Mouse (Mus musculus) ES-Bruce4 (cell line): ENCODE measurements at regions not wholly inside any gene's neighbourhood (a gene's known extent, or its start where the extent isn't known, plus 50 kb on each side); places are given as distances from the start of the nearest gene placed in this dataset.

ENCODE experiments used
- CTCF ChIP-seq: IDR thresholded peaks from one replicate; pipeline ENCODE4 v1.8.1; 2011; ENCODE audit warnings: low read depth, low read length
- EP300 ChIP-seq: IDR thresholded peaks from 2 replicates; pipeline ENCODE4 v1.6.1; 2011; ENCODE audit warnings: low read depth, low read length; ENCODE audit not compliant: insufficient read depth
- POLR2A ChIP-seq: IDR thresholded peaks from one replicate; pipeline ENCODE4 v1.8.1; 2011; ENCODE audit warnings: low read length; ENCODE audit not compliant: insufficient read depth

GRCm38 (mm10) chr4:56238496-56239488 is 501.1 kb upstream of the Gm26657 start:
- no peak for TF ChIP-seq POLR2A
- TF ChIP-seq CTCF, result no peak
- TF ChIP-seq EP300, result no peak
